Mouse (Mus musculus) heart, embryonic 14.5 days (tissue): ENCODE data around the gene 1110065P20Rik. TPM values are rescaled to one million over a fixed set of nuclear protein-coding genes. Genes with fewer than 3 reads are reported as not detected.

Experiments
- ATAC-seq: fragments of 200-750 bp; cut with Nextera tagmentation; 2 replicates; pipeline ENCODE4 v1.8.0; 2017; ENCODE audit warnings: low read depth, moderate TSS enrichment; ENCODE audit not compliant: insufficient number of reproducible peaks, insufficient read depth, low FRiP score
- H3K27ac ChIP-seq, 2 experiments: fragments of 200-500 bp in 1 of 2; fragments of 300-500 bp in 1 of 2; sonication (generic) in 1 of 2; replicated peaks in 1 of 2; 2 replicates each; pipeline ENCODE4 v1.5.1; 2012 to 2014; ENCODE audit warnings: low read depth in 2 of 2, low read length in 2 of 2, control low read depth in 1 of 2, mild to moderate bottlenecking in 1 of 2, mixed read lengths in 1 of 2; ENCODE audit not compliant: control insufficient read depth in 1 of 2, insufficient read depth in 1 of 2
- H3K27me3 ChIP-seq: fragments of 300-500 bp; sonication (generic); 2 replicates; pipeline ENCODE4 v1.6.1; 2014; ENCODE audit warnings: mild to moderate bottlenecking, low read length, control low read depth; ENCODE audit not compliant: control insufficient read depth, insufficient read depth
- H3K36me3 ChIP-seq: fragments of 300-500 bp; sonication (generic); 2 replicates; pipeline ENCODE4 v1.6.1; 2014; ENCODE audit warnings: mild to moderate bottlenecking, control low read depth, low read length, mixed read lengths; ENCODE audit not compliant: control insufficient read depth, insufficient read depth
- H3K4me1 ChIP-seq, 2 experiments: fragments of 200-500 bp in 1 of 2; fragments of 300-500 bp in 1 of 2; sonication (generic) in 1 of 2; 2 replicates each; pipeline ENCODE4 v1.6.1; 2012 to 2014; ENCODE audit warnings: low read length in 2 of 2, control low read depth in 1 of 2, mixed read lengths in 1 of 2; ENCODE audit not compliant: control insufficient read depth in 2 of 2, insufficient read depth in 2 of 2
- H3K4me2 ChIP-seq: fragments of 300-500 bp; sonication (generic); 2 replicates; pipeline ENCODE4 v1.6.1; 2014; ENCODE audit warnings: mild to moderate bottlenecking, low read length
- H3K4me3 ChIP-seq, 2 experiments: fragments of 200-500 bp in 1 of 2; fragments of 300-500 bp in 1 of 2; sonication (generic) in 1 of 2; 2 replicates each; pipeline ENCODE4 v1.5.1; 2012 to 2014; ENCODE audit warnings: low read length in 2 of 2, mild to moderate bottlenecking in 2 of 2, control low read depth in 1 of 2, low read depth in 1 of 2, moderate library complexity in 1 of 2; ENCODE audit not compliant: control insufficient read depth in 1 of 2, insufficient read depth in 1 of 2
- H3K9ac ChIP-seq: fragments of 300-500 bp; sonication (generic); 2 replicates; pipeline ENCODE4 v1.6.1; 2014; ENCODE audit warnings: mild to moderate bottlenecking, low read length
- H3K9me3 ChIP-seq: fragments of 300-500 bp; sonication (generic); 2 replicates; pipeline ENCODE4 v1.6.1; 2016; ENCODE audit warnings: low read length, control low read depth; ENCODE audit not compliant: control insufficient read depth
- whole genome bisulfite sequencing: fragments of 180-500 bp; shearing (Covaris S2); extraction: QIAGEN DNeasy Blood & Tissue Kit; methylation state at CpG from one replicate; pipeline ENCODE4 v1.1.7; 2014; 5-methylcytosine and 5-hydroxymethylcytosine counted together
- polyA plus RNA-seq: library from polyadenylated mRNA; unstranded; fragments of >200 nt; fragmentation: Nextera tagmentation; extraction: Ambion mirVana; gene quantifications from 2 replicates; pipeline ENCODE4 v1.2.1, GENCODE M21; 2014

The 1110065P20Rik gene
- 48.8 and 56.9 TPM in 2 replicates for polyA plus RNA-seq

GRCm38 (mm10) chr4:124850933-124851658, at the start of gene 1110065P20Rik:
TSS of gene 1110065P20Rik (minus strand) at chr4:124851196.
- ATAC-seq: peak; percentile 62
- Histone ChIP-seq H3K9ac (peak within 1 kb of the TSS; percentile 86), H3K36me3 (peaks cover 35% of the 10 kb centered on the region), H3K4me2 (peak within 1 kb of the TSS; percentile 89), H3K9me3 (no peaks in the 10 kb centered on the region), H3K27ac (peak within 1 kb of the TSS; percentile 73 to 90), H3K4me3 (peak within 1 kb of the TSS; percentile 88 to 92), H3K27me3 (no peaks in the 10 kb centered on the region), H3K4me1 (peaks cover 10 to 18% of the 10 kb centered on the region in 2 experiments)
- under 1% methylated on average over 75 of the region's 75 CpGs for WGBS

- Histone ChIP-seq H3K9ac (no peak overlapping the region), H3K27ac (no peak overlapping the region), H3K4me2 (no peak overlapping the region), H3K9me3 (no peaks in the 10 kb centered on the region), H3K4me1 (peaks cover 3 to 4% of the 10 kb centered on the region in 2 experiments), H3K4me3 (no peak overlapping the region), H3K36me3 (no peaks in the 10 kb centered on the region), H3K27me3 (peaks cover 44% of the 10 kb centered on the region)
- WGBS: 52% methylated on average over 5 of the region's 5 CpGs
- ATAC-seq: no peak
Observed at GRCm38 (mm10) chr4:124899906-124900305, 48.9 kb upstream of the 1110065P20Rik start.

- no peak overlapping the region for H3K4me2 ChIP-seq
- no peak overlapping the region for H3K9ac ChIP-seq
- no peak overlapping the region for H3K4me3 ChIP-seq
- no peaks in the 10 kb centered on the region for H3K9me3 ChIP-seq
- peaks cover 4 to 6% of the 10 kb centered on the region in 2 experiments for H3K4me1 ChIP-seq
- no peak overlapping the region for H3K27ac ChIP-seq
- no peaks in the 10 kb centered on the region for H3K36me3 ChIP-seq
- ATAC-seq: no peak
- 51% methylated on average over 10 of the region's 10 CpGs for WGBS
- H3K27me3 ChIP-seq: peaks cover 54% of the 10 kb centered on the region
Observed at GRCm38 (mm10) chr4:124898428-124898827, 47.4 kb upstream of the 1110065P20Rik start.

- H3K9ac ChIP-seq: no peak overlapping the region
- 2% methylated on average over 83 of the region's 83 CpGs for WGBS
- ATAC-seq: 0 out of 2 replicates have a peak, but pooled peaks have one; percentile 17
Observed at GRCm38 (mm10) chr4:124894508-124895428, 43.8 kb upstream of the 1110065P20Rik start.

GRCm38 (mm10) chr4:124893769-124894168, 42.8 kb upstream of the 1110065P20Rik start:
- Histone ChIP-seq H3K9me3 (no peaks in the 10 kb centered on the region), H3K9ac (no peak overlapping the region), H3K36me3 (no peaks in the 10 kb centered on the region), H3K4me1 (peaks cover 4 to 6% of the 10 kb centered on the region in 2 experiments), H3K4me3 (no peak overlapping the region), H3K27ac (no peak overlapping the region), H3K4me2 (no peak overlapping the region), H3K27me3 (peaks cover 71% of the 10 kb centered on the region)
- ATAC-seq: no peak
- 35% methylated on average over 6 of the region's 6 CpGs for WGBS

More at GRCm38 (mm10) chr4:124894508-124895428, 43.8 kb upstream of the 1110065P20Rik start:
- Histone ChIP-seq H3K27ac (no peak overlapping the region), H3K4me2 (peak overlapping the region; percentile 71), H3K4me3 (peak overlapping the region; percentile 38 to 45), H3K27me3 (peaks cover 76% of the 10 kb centered on the region), H3K36me3 (no peaks in the 10 kb centered on the region), H3K4me1 (peaks cover 4 to 6% of the 10 kb centered on the region in 2 experiments), H3K9me3 (no peaks in the 10 kb centered on the region)

GRCm38 (mm10) chr4:124890831-124891230, 39.8 kb upstream of the 1110065P20Rik start:
- no peaks in the 10 kb centered on the region for H3K9me3 ChIP-seq
- peaks cover 4 to 6% of the 10 kb centered on the region in 2 experiments for H3K4me1 ChIP-seq
- peaks cover 76% of the 10 kb centered on the region for H3K27me3 ChIP-seq
- H3K27ac ChIP-seq: no peak overlapping the region
- H3K9ac ChIP-seq: no peak overlapping the region
- no peak overlapping the region for H3K4me2 ChIP-seq
- ATAC-seq: no peak
- H3K36me3 ChIP-seq: no peaks in the 10 kb centered on the region
- no peak overlapping the region for H3K4me3 ChIP-seq
- 69% methylated on average over 5 of the region's 5 CpGs for WGBS

- H3K27me3 ChIP-seq: peaks cover 74% of the 10 kb centered on the region
- no peak for ATAC-seq
- H3K4me1 ChIP-seq: peaks cover under 1 to 2% of the 10 kb centered on the region in 2 experiments; a peak in 3 of 4 replicates
- H3K27ac ChIP-seq: no peak overlapping the region
- H3K4me2 ChIP-seq: no peak overlapping the region
- no peak overlapping the region for H3K9ac ChIP-seq
- H3K4me3 ChIP-seq: no peak overlapping the region
- no peaks in the 10 kb centered on the region for H3K36me3 ChIP-seq
- WGBS: 82% methylated on average over 2 of the region's 2 CpGs
- no peaks in the 10 kb centered on the region for H3K9me3 ChIP-seq
Observed at GRCm38 (mm10) chr4:124889935-124890334, 38.9 kb upstream of the 1110065P20Rik start.
